Mouse (Mus musculus) forebrain, embryonic 16.5 days (tissue): ENCODE measurements around the gene Asb1. TPM values are rescaled to one million over a fixed set of nuclear protein-coding genes. Genes with fewer than 3 reads are reported as not detected.

Source experiments
- ATAC-seq: fragments of 200-750 bp; cut with Nextera tagmentation; 2 replicates; pipeline ENCODE4 v1.8.0; 2017; ENCODE audit warnings: mild to moderate bottlenecking, moderate library complexity
- H3K27ac ChIP-seq: fragments of 300-500 bp; sonication (generic); 2 replicates; pipeline ENCODE4 v1.5.1; 2014; ENCODE audit warnings: low read length, control low read depth
- H3K27me3 ChIP-seq: fragments of 300-500 bp; sonication (generic); replicated peaks from 2 replicates; pipeline ENCODE4 v1.6.1; 2014; ENCODE audit warnings: low read length; ENCODE audit not compliant: control insufficient read depth, insufficient read depth
- H3K36me3 ChIP-seq: fragments of 300-500 bp; sonication (generic); 2 replicates; pipeline ENCODE4 v1.6.1; 2014; ENCODE audit not compliant: control insufficient read depth, insufficient read depth
- H3K4me1 ChIP-seq: fragments of 300-500 bp; sonication (generic); replicated peaks from 2 replicates; pipeline ENCODE4 v1.6.1; 2014; ENCODE audit warnings: low read length; ENCODE audit not compliant: control insufficient read depth, insufficient read depth
- H3K4me2 ChIP-seq: fragments of 300-500 bp; sonication (generic); 2 replicates; pipeline ENCODE4 v1.6.1; 2014; ENCODE audit warnings: mild to moderate bottlenecking, low read length, control low read depth
- H3K4me3 ChIP-seq: fragments of 300-500 bp; sonication (generic); replicated peaks from 2 replicates; pipeline ENCODE4 v1.5.1; 2014; ENCODE audit warnings: mild to moderate bottlenecking, low read length, control low read depth
- H3K9ac ChIP-seq: fragments of 300-500 bp; sonication (generic); replicated peaks from 2 replicates; pipeline ENCODE4 v1.6.1; 2014; ENCODE audit warnings: low read depth, low read length, control low read depth
- H3K9me3 ChIP-seq: fragments of 300-500 bp; sonication (generic); 2 replicates; pipeline ENCODE4 v1.6.1; 2016; ENCODE audit warnings: low read length; ENCODE audit not compliant: control insufficient read depth
- WGBS: fragments of 180-500 bp; shearing (Covaris S2); extraction: QIAGEN DNeasy Blood & Tissue Kit; methylation state at CpG from one replicate; pipeline ENCODE4 v1.1.7; 2014; 5-methylcytosine and 5-hydroxymethylcytosine counted together
- polyA plus RNA-seq: library from polyadenylated mRNA; unstranded; fragments of >200 nt; fragmentation: Nextera tagmentation; extraction: Ambion mirVana; gene quantifications from 2 replicates; pipeline ENCODE4 v1.2.1, GENCODE M21; 2015

The Asb1 gene
- polyA plus RNA-seq, 1 experiment from 2014 or later: 14.1 TPM

- 86% methylated on average over 4 of the region's 4 CpGs for WGBS
- ATAC-seq: no peak
- no peaks in the 10 kb centered on the region for H3K9me3 ChIP-seq
These were observed 22.7 kb downstream of the Asb1 start for GRCm38 (mm10) chr1:91562977-91563590.

GRCm38 (mm10) chr1:91564004-91564403, 23.7 kb downstream of the Asb1 start:
- Histone ChIP-seq H3K4me2 (no peak overlapping the region), H3K4me1 (no peaks in the 10 kb centered on the region), H3K9ac (no peak overlapping the region), H3K36me3 (0 out of 2 replicates have a peak, but pooled peaks cover 4% of the 10 kb centered on the region), H3K4me3 (no peak overlapping the region), H3K9me3 (no peaks in the 10 kb centered on the region), H3K27me3 (no peaks in the 10 kb centered on the region), H3K27ac (no peak overlapping the region)
- WGBS: 82% methylated on average over 3 of the region's 3 CpGs
- no peak for ATAC-seq

More at GRCm38 (mm10) chr1:91562977-91563590, 22.7 kb downstream of the Asb1 start:
- Histone ChIP-seq H3K4me2 (no peak overlapping the region), H3K4me1 (no peaks in the 10 kb centered on the region), H3K9ac (no peak overlapping the region), H3K27me3 (no peaks in the 10 kb centered on the region), H3K4me3 (no peak overlapping the region), H3K36me3 (0 out of 2 replicates have a peak, but pooled peaks cover 4% of the 10 kb centered on the region), H3K27ac (no peak overlapping the region)

- Histone ChIP-seq H3K36me3 (0 out of 2 replicates have a peak, but pooled peaks cover 3% of the 10 kb centered on the region), H3K4me2 (no peak overlapping the region), H3K4me1 (no peaks in the 10 kb centered on the region), H3K9me3 (no peaks in the 10 kb centered on the region), H3K9ac (no peak overlapping the region), H3K27me3 (no peaks in the 10 kb centered on the region), H3K4me3 (no peak overlapping the region), H3K27ac (no peak overlapping the region)
- no peak for ATAC-seq
- WGBS: 71% methylated on average over 6 of the region's 6 CpGs
These were observed 24.3 kb downstream of the Asb1 start for GRCm38 (mm10) chr1:91564598-91564997.

GRCm38 (mm10) chr1:91567269-91567668, 26.9 kb downstream of the Asb1 start:
- WGBS: 81% methylated on average over 2 of the region's 2 CpGs
- H3K27ac ChIP-seq: no peak overlapping the region
- no peak overlapping the region for H3K4me3 ChIP-seq
- ATAC-seq: no peak
- no peaks in the 10 kb centered on the region for H3K27me3 ChIP-seq
- no peaks in the 10 kb centered on the region for H3K9me3 ChIP-seq
- H3K4me1 ChIP-seq: no peaks in the 10 kb centered on the region
- no peak overlapping the region for H3K4me2 ChIP-seq
- H3K36me3 ChIP-seq: no peaks in the 10 kb centered on the region
- H3K9ac ChIP-seq: no peak overlapping the region

- Histone ChIP-seq H3K27me3 (no peaks in the 10 kb centered on the region), H3K4me3 (no peak overlapping the region), H3K9ac (no peak overlapping the region), H3K27ac (no peak overlapping the region), H3K4me1 (no peaks in the 10 kb centered on the region), H3K9me3 (no peaks in the 10 kb centered on the region), H3K36me3 (no peaks in the 10 kb centered on the region), H3K4me2 (no peak overlapping the region)
- 86% methylated on average over 10 of the region's 10 CpGs for WGBS
- no peak for ATAC-seq
These were observed 32.1 kb downstream of the Asb1 start for GRCm38 (mm10) chr1:91572458-91572857.

- WGBS: 72% methylated on average over 3 of the region's 3 CpGs
- H3K4me1 ChIP-seq: no peaks in the 10 kb centered on the region
- H3K4me3 ChIP-seq: no peak overlapping the region
These were observed 33.9 kb downstream of the Asb1 start for GRCm38 (mm10) chr1:91574208-91574607.

GRCm38 (mm10) chr1:91577883-91578517, 37.7 kb downstream of the Asb1 start:
- 76% methylated on average over 7 of the region's 7 CpGs for WGBS
- Histone ChIP-seq H3K9me3 (no peaks in the 10 kb centered on the region), H3K4me2 (no peak overlapping the region), H3K27me3 (no peaks in the 10 kb centered on the region), H3K27ac (no peak overlapping the region), H3K9ac (no peak overlapping the region), H3K4me3 (no peak overlapping the region), H3K36me3 (no peaks in the 10 kb centered on the region), H3K4me1 (no peaks in the 10 kb centered on the region)
- no peak for ATAC-seq

More at GRCm38 (mm10) chr1:91574208-91574607, 33.9 kb downstream of the Asb1 start:
- Histone ChIP-seq H3K9me3 (no peaks in the 10 kb centered on the region), H3K27me3 (no peaks in the 10 kb centered on the region), H3K36me3 (no peaks in the 10 kb centered on the region), H3K9ac (no peak overlapping the region), H3K4me2 (no peak overlapping the region), H3K27ac (no peak overlapping the region)
- ATAC-seq: peak; percentile 64

- no peak overlapping the region for H3K4me3 ChIP-seq
- no peaks in the 10 kb centered on the region for H3K9me3 ChIP-seq
- no peak for ATAC-seq
- H3K4me1 ChIP-seq: no peaks in the 10 kb centered on the region
- no peak overlapping the region for H3K4me2 ChIP-seq
- no peak overlapping the region for H3K27ac ChIP-seq
- no peaks in the 10 kb centered on the region for H3K36me3 ChIP-seq
- no peak overlapping the region for H3K9ac ChIP-seq
- WGBS: 81% methylated on average over 2 of the region's 2 CpGs
- no peaks in the 10 kb centered on the region for H3K27me3 ChIP-seq
These were observed 40.2 kb downstream of the Asb1 start for GRCm38 (mm10) chr1:91580503-91580902.

GRCm38 (mm10) chr1:91581206-91581605, 40.9 kb downstream of the Asb1 start:
- no peaks in the 10 kb centered on the region for H3K4me1 ChIP-seq
- H3K36me3 ChIP-seq: no peaks in the 10 kb centered on the region
- H3K9ac ChIP-seq: no peak overlapping the region
- ATAC-seq: no peak
- H3K9me3 ChIP-seq: no peaks in the 10 kb centered on the region
- H3K4me3 ChIP-seq: no peak overlapping the region
- no peaks in the 10 kb centered on the region for H3K27me3 ChIP-seq
- H3K4me2 ChIP-seq: no peak overlapping the region
- H3K27ac ChIP-seq: no peak overlapping the region
- 72% methylated on average over 2 of the region's 2 CpGs for WGBS
